Mouse (Mus musculus): ENCODE data around the gene Wbp2.

Wbp2 gene

DNA sequence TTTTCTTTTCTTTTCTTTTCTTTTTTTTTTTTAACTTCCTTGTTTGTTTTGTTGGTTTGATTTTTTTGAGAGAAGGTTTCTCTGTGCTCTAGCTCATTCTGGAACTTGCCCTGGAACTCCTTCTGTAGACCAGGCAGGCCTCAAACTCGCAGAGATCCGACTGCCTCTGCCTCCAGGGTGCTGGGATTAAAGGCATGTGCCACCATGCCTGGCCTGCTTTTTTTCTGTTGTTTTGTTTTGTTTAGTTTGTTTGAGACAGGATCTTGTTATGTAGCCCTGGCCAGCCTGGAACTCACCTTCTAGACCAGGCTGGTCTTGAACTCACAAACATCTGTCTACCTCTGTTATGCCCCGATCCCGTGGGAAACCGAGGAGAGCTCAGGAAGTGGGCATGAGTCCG lies 2.8 kb upstream of the Wbp2 start:
- no peak for DNase-seq (ENCODE audit: extremely low spot score)

DNA sequence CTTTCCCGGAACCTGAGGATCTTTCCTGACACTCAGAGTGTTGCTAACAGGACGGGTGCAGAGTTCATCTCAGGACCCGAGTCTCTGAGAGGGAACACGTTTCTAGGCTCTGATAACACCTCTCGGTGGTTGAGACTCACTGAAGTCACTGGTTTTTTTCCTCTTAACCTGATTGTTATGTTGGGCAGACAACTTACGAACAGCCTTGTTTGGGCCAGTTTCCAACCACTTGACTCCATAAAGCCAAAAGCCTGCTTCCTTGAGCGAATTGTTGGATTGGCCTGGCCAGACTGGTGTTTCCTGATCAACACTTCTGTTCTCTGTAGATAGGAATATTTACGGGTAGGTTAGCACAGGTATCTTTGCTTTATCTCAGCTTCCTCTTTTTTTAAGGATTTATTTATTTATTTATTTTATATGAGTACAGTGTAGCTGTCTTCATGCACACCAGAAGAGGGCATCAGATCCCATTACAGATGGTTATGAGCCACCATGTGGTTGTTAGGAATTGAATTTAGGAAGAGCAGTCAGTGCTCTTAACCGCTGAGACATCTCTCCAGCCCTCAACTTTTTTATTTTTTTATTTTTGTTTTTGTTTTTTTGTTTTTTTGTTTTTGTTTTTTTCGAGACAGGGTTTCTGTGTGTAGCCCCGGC lies 2.1 kb upstream of the Wbp2 start:
- DNase-seq (ENCODE audit: extremely low spot score): no peak

DNA sequence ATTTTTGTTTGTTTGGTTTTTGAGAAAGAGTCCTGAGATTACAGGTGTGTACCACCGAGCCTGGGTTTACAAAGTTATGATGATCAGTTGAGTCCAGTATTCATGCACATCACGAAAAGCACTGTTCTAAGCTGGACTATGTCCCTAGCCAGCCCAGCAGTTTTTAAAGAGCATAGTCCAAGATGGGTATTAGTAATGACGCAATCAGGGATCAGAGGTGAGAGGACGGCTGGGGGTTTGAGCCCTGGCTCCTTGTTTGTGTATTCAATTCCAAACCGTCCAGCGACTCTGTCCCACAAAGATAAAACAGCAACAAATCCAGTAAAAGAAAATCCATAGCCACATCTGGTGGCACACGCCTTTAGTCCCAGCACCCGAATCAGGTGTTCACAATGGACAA lies 1.4 kb upstream of the Wbp2 start:
- DNase-seq (ENCODE audit: extremely low spot score): no peak

DNA sequence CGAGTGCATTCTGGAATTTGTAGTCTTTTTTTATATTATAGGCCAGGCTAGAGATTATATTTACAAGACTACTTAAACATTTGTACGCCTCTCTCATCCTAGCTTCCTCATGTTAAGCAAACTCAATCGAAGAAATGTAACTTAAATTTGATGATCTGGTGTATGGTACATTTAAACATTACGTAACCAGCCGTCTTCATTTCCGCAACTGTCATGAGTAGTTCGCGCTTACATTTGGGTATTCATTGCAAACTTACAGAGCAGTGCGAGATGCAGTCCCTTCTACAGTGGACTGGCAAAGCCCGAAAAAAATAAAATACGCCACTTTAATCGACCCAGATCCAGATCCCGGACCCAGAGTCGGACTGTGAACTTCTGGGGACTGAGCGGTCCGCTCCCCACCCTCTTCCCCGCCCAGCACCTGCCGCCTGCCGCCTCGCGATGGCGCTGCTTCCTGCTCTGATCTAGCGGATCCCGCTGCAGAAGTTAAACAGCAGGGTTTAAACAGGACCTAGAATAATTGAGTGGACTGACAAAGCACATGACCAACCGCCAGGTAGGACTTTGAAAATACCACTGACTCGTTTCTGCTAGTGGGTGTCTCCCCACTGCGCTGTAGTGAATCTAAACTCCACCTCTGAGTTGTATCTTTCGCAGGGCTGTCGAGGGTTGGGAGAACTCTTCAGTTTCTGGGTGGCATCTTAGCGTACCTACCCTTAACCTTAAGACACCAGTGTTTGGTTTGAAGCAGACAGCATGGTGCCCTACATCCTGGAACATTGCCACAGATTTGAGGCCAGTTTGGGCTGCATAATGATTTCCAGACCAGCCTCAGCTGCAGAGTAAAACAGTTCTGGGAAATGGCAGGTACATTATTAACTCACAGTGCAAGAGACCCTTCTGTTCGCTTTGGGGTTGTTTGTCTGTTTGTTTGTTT lies 667 bp upstream of the Wbp2 start:
- DNase-seq (ENCODE audit: extremely low spot score): peak; percentile 87

DNA sequence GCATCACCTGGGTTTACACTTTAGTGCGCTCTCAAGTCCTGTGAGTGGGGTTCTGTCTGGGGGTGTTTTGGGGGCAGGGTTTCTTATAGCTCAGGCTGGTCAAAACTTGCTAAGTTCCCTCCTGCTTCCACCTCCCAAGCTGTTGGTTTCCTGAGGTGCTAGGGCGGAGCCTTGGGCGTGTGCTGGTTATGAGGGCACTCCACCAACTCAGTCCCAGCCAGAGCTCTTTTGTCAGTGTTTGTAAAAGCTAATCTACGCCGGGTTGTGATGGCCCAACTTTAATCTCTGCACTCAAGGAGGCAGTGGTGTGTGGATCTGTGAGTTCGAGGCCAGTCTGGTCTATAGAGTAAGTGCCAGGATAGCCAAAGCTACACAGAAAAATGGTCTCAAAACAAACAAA lies 2.6 kb downstream of the Wbp2 start:
- no peak for DNase-seq (ENCODE audit: extremely low spot score)

DNA sequence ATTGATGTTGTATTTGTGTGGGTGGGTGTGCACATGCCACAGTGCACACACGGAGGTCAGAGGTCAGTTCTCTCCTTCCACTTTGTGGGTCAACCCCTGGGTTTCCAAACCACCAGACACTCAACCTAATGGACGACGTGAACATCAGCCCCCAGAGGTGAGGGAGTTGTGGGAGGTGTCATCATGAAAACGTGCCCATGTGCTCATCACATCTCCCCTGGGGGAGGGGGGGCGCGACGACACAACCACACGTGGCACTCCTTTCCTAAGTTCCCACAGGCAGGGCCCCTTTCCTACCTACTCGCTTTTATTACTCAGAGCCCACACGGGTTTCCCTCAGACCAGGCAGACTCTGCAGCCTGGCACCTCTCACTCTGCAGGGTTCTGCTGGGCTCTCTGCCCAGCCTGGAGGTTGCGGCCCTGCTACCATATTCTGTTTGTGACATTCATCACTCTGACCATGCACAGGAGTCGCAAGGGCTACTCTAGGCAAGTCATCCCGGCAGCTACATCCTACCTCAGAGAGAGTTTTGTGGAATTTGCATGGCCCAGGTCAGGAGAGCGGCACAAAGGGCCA lies 3.6 kb downstream of the Wbp2 start:
- no peak for DNase-seq (ENCODE audit: extremely low spot score)

DNA sequence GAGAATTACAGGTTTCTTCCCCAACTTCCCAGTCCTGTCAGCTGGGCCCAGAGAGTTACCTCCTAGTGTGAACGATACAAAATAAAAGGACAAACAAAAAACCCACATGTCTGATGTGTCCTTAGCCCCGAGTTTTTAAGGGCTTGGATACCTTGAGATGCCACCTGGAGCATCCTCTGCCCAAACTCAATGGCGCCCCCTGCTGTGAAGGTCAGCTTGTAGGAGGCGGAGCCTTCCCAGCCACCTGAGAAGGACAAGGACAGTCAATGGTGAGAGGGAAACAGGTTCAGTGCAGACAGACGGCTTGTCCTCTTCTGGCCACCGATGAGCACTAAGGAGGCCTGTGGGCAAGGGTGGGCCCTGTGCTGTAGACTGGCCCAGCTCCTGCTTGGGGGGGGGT lies 5.7 kb downstream of the Wbp2 start:
- DNase-seq (ENCODE audit: extremely low spot score): no peak

DNA sequence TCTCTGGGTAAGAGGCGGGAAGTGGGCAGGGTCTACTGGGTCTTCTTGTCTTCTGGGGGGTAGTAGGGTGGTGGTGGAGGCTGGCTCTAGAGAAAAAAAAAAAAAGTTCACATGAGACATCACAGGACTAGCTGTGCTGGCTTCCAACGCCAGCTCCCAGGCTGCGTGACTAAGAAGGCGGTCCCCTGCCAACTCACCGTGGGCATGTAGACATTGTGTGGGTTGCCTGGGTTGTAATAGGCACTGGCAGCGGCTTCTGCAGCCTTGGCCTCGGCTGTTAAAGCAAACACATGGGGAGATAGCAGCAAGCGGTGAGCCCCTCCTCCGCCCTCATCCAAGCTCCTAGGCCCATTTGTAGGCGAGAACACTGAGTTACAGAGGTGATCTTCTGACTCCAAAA lies 7.3 kb downstream of the Wbp2 start:
- no peak for DNase-seq (ENCODE audit: extremely low spot score)

DNA sequence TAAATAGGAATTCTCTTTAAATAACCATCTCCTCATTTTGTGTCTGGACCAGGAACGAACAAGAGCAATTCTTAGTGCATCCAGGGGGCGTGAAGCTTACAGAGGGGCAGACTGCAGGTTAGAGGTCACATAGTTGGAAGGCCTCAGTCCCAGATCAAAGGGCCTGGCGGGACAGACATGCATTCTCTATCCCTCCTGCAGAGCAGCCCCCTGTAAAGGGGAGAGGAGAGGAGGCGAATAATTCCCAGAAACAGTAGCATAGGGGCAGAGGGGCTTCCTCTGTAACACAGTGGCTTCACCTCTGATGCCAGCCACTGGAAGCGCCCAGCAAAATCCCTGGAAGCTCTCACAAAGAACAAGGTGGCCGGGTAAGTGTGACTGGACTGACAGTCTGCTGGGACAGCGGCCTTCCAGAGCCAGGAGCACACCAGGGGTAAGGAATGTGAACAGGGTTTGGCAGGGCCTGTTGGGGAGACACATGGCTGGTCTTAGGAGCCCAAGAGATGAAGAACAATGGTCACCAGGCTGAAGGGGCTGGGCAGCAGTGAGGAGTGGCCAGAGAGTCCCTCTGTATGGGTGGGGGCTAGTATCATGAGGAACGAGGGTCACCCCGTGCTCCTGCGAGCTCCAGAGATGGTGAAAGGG lies 8.0 kb downstream of the Wbp2 start:
- peak; percentile 82 for DNase-seq (ENCODE audit: extremely low spot score)

DNA sequence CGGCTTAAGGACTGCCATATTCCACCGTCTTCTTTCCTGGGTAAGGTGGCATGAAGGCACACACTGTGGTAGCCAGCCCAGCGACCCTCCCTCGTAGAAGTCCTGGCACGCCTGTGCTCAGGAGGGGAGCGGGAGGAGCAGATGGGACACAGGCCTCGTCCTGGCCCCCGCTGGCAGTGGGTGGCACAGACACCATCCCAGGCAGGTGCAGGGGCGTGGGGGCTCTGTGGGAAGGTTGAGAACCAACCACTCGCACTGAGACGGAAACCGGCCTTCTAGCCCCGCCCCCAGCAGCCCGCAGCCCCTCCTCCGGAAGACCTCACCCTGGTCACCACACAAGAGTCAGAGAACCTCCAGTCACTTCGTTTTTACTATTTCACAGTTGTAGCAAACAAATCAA lies 8.6 kb downstream of the Wbp2 start:
- DNase-seq (ENCODE audit: extremely low spot score): peak; percentile 86

DNA sequence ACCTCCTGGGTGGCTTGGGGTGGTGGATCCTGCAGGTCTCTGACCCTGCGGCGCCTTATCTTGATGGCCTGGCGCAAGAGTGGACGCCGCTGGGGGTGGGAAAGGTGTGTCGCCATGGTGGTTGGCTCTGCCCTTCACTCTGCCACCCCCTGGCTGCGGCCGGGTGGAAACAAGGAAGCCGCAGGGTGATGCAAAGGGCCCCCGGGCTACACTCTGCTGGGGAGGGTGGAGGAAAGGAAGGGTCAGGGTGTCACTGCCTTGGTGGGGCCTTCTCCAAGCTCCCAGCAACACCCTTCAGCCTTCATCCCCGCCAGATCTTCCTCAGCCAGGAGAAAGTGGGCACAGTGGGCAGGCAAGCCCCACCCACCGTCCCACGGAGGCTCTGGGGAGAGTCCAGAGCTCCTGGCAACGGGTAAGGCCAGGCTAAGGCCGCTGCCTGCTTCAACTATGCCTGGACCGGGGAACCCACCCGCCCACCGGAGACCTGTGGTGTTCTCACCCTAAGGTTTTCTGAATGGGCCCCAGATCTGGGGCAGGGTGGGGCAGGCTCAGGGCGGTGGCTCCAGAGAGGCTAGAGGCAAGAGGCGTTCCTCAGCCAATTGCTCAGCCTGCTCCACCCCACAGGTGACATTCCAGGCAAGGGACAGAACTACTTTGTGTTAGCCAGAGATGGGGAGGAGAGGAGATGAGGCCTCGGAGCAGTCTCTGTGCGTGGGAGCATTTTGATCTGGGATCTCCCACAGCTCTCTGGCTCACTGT lies 9.2 kb downstream of the Wbp2 start, which contains the start of gene Unc13d:
Gene Unc13d (minus strand): TSS at position 516 of the 759 bp plus-strand sequence.
- no peak for DNase-seq (ENCODE audit: extremely low spot score)

DNA sequence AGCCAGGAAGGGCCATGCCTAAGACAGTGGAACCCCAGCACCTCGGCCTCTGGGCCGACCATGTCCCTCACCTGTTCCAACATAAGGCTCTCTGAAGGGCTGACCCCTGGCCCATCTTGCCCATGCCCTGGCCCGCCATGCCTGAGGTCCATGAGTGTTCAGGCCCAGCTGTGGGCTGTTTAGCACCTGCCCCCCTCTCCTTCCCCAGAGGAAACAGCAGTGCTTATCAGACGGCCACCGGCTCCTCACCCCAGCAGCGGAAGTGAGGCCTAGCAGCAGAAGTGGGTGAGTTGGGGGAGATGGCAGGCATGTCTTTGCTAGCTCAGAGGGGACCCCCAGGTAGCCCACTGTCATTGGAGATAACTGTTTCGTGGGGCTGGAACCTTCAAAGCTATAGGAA lies 10.0 kb downstream of the Wbp2 start:
- no peak for DNase-seq (ENCODE audit: extremely low spot score)

DNA sequence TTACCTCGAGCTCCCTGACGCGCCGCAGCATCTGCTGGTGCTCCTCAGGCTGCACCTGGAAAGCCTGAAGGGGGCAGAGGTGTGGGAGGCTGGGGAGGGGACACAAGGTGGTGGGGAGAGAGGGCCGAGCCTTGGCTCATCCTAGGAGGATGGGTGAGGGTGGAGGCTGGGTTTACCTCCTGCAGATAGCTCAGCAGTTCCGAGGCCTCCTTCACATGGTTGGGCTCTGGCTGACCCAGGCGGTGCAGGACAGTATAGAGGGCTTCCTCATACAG lies 10.6 kb downstream of the Wbp2 start:
- no peak for DNase-seq (ENCODE audit: extremely low spot score)

DNA sequence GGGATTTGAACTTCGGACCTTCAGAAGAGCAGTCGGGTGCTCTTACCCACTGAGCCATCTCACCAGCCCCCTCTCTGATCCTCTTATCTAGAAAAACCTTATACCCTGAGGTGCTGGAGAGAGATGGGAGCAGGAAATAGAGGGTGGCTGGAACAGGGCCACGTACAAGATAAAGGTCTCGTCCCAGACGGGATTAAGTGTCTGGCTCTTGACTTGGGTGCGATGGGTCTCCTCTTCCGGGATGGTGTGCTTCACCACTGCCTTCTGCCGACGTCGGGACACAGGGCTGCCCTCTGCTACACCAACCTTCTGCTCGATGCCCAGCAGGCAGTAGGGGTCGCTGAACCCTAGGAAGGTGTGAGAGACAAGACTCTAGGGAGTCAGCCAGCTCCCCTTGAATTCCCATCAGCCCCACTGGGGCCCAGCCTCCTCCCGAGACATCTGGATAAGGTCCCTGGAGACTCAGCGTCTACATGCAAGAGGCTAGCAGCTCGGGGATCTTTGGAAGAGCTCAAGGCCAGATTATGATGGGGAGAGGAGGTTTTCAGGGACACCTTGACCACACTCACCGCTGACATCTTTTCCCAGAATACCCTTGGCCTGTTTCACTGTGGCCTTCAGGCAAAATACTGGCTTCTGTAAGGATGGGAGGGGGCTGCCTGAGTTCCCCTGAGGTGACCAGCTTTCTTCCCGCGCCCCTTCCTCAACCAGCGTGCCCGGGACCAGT lies 11.1 kb downstream of the Wbp2 start:
- DNase-seq (ENCODE audit: extremely low spot score): no peak

DNA sequence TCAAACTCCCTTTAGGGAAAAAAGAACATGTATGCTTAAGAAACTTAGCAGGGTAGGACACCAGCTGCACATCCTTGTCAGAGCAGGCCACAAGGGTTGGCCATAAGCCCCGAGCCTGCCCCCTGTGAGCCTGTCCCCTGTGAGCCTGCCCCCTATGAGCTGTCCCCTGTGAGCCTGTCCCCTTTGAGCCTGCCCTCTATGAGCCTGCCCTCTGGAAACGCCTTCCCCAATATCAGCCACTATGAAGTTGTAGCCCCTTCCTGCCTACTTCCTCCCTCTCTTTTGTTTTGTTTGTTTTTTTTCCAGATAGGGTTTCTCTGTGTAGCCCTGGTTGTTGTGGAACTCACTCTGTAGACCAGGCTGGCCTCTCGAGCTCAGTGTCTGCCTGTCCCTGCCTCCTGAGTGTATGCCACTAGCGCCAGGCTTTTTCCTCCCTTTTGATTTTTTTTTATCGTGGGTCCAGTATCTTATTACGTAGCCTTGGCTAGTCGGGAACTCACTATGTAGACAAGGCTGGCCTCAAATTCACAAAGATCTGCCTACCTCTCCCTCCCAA lies 12.3 kb downstream of the Wbp2 start:
- no peak for DNase-seq (ENCODE audit: extremely low spot score)

DNA sequence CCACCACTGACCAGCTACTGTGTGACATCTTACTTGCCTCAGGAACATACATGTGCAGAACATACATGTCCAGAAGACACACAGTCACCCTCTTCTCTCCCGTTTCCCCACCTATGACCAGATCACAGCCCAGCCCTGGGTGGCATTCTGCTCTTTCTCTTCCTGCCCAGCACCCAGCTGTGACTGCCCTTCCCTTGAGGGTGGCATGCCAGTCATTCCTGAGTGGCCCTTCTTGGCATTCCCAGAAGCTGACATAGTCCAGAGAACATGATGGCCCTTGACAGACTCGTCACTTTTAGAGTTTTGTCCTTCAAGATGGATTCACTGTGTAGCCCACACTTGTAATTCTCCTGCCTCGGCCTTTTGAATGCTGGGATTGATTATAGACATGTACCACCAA lies 14.2 kb downstream of the Wbp2 start:
- no peak for DNase-seq (ENCODE audit: extremely low spot score)

DNA sequence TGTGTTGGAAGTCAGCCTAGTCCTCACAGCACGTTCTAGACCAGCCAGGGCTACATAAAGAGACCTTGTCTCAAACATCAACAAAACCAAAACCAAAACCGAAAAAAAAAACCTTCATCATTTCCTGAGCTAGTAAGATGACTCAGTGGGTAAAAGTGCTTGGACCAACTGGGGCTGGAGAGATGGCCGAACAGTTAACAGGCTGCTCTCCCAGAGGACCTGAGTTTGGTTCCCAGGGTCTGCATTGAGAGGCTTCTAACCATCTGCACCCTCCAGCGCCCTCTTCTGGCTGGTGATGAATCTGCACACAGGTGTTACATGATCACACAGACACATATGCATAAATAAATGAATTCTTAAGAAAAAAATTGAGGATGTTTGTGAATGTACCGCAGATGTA lies 15.3 kb downstream of the Wbp2 start:
- DNase-seq (ENCODE audit: extremely low spot score): no peak

DNA sequence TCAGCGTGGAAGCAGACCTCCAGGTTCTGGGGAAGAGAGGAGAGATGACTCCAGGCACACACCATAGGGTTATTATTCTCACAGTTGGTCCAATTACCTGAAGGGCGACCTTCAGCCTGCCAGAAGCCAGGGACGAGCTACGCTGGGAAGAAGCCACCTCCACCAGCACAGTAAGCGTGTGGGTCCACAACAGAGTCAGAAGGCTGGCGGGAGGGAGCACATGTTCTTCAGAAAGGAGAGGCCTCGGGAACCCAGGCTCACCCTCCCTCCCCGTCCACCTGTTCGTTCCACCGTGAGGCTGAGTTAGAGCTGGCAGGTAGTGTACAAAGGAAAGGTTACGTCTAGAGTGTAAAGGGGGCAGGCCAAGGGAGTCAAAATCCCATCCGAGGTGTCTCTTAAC lies 21.4 kb downstream of the Wbp2 start:
- no peak for DNase-seq (ENCODE audit: extremely low spot score)

DNA sequence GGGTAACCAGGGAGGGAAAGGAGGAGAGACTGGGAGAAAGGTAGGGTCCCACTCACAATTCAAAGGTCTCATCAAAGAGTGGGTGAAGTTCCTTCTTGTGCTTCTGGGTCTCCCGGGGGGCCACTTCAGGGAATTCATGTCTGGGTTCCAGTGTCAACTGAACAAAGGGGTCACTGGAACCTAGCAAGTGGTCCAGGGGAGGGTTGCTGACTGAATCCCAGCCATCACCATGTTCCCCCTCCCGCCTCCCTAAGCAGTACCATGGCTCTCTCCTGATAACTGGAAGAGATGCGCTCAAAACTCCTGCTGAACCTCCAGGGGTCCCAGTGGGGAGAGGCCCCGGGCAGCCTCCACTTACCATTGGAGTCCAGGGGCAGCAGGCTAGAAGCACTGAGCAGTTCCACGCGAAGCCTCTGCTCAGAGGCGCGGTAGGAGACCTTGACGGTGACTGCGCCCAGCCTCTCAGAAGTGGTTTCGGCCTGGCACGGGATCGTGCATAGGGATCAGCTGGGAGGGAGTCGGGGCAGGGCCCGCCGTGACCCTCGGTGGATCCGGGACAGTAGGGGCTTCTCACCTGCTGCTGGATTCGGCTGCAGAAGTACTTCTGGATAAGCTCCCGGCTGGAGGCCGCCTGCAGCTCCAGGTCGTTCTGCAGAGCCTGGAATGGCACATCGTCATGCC lies 22.5 kb downstream of the Wbp2 start:
- no peak for DNase-seq (ENCODE audit: extremely low spot score)

DNA sequence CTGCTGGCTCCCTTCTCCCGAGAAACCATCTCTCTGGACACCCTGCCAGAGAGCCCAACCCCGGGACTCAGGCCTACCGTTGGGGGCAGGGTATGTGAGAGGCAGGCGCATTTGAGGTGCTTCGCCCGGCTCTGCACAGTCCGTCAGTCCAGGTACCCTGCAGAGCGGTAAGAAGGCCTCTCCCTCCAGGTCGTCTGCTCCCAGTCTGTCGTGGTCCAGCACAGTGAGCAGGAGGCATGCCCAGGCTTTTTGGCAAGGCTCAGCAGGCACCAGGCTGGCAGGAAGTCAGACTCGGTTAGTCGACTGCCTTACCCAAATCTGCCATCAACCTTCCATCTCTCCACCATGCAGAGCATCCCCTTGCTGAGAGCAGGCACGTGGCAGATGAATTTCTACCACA lies 23.2 kb downstream of the Wbp2 start:
- no peak for DNase-seq (ENCODE audit: extremely low spot score)

Measured in embryo, embryonic 9.5 days (tissue).